Mouse (Mus musculus) E14TG2a.4 (cell line): ENCODE measurements around the gene Nudt8.
A peak's percentile ranks its signal among the peaks of the same experiment; 100 is the strongest.
"Not testable (repeated sequence)": the region's sequence is repeated elsewhere in the genome, so short reads cannot be mapped to it uniquely, and the experiment has no call there.

Source experiments
- H3K27me3 ChIP-seq: 2 replicates; pipeline ENCODE4 v1.6.1; 2014; ENCODE audit warnings: low read length, control low read depth; ENCODE audit not compliant: insufficient read depth
- H3K36me3 ChIP-seq: 2 replicates; pipeline ENCODE4 v1.6.1; 2014; ENCODE audit warnings: low read length, control low read depth; ENCODE audit not compliant: insufficient read depth
- H3K4me1 ChIP-seq: replicated peaks from 2 replicates; pipeline ENCODE4 v1.6.1; 2014; ENCODE audit warnings: low read depth, low read length, control low read depth
- H3K4me3 ChIP-seq: replicated peaks from 2 replicates; pipeline ENCODE4 v1.5.1; 2014; ENCODE audit warnings: mild to moderate bottlenecking, low read length
- H3K9me3 ChIP-seq: 2 replicates; pipeline ENCODE4 v1.6.1; 2014; ENCODE audit warnings: low read length, control low read depth
- CTCF ChIP-seq: conservative IDR thresholded peaks from 2 replicates; pipeline ENCODE4 v1.5.1; 2014; ENCODE audit warnings: low read length
- NANOG ChIP-seq: IDR thresholded peaks from 2 replicates; pipeline ENCODE4 v1.6.1; 2014; ENCODE audit warnings: borderline replicate concordance, low read length, mixed read lengths
- POU5F1 ChIP-seq: IDR thresholded peaks from 2 replicates; pipeline ENCODE4 v1.6.1; 2014; ENCODE audit warnings: low read length, borderline replicate concordance

Nudt8 gene

GRCm38 (mm10) chr19:4033742-4034141, 33.4 kb downstream of the Nudt8 start:
- Histone ChIP-seq H3K36me3 (peaks cover 14% of the 10 kb centered on the region), H3K27me3 (no peaks in the 10 kb centered on the region), H3K4me1 (peaks cover 33% of the 10 kb centered on the region), H3K4me3 (no peak overlapping the region), H3K9me3 (peaks cover 24% of the 10 kb centered on the region)
- no peak for TF ChIP-seq CTCF
- TF ChIP-seq POU5F1: no peak
- TF ChIP-seq NANOG: no peak

DNA sequence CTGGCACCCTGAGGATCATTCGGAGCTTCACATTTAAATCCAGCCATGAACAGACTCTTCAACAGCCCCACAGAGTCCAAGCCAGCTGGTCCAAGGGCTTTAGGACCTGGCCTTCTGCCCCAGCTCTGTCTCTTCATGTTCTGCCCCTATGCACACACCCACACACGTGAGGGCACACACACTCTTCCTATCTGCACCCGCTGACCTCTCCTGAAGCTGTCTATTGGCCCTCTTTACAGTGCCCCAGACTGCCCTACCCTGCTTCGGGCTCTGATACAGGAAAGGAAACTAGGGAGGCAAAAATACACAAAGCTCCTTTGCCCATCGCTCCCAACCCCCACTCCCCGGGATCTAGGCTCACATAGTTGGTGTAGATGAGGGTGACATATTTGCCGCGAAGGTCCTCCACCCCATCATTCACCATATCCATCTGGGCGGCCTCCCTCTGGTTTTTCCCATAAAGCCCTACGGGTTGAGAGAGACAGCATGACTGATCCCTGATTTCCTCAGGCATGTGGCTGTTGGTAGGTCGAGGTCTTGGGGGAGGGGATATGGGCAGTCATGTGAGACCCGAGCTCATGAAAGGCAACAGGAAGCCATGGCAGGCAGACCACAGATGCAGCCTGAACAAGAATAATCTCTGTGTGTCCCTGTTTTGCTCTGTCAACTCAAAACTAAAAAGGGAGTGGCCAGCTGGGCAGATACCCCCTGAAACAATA, 36.1 kb downstream of the Nudt8 start:
- no peaks in the 10 kb centered on the region for H3K27me3 ChIP-seq
- TF ChIP-seq NANOG (no peak), CTCF (no peak), POU5F1 (no peak)
- peaks cover 40% of the 10 kb centered on the region for H3K4me1 ChIP-seq
- H3K4me3 ChIP-seq: peak overlapping the region; percentile 55; the same call in 1 of the 2 replicates
- no peaks in the 10 kb centered on the region for H3K9me3 ChIP-seq
- H3K36me3 ChIP-seq: peaks cover 26% of the 10 kb centered on the region

DNA sequence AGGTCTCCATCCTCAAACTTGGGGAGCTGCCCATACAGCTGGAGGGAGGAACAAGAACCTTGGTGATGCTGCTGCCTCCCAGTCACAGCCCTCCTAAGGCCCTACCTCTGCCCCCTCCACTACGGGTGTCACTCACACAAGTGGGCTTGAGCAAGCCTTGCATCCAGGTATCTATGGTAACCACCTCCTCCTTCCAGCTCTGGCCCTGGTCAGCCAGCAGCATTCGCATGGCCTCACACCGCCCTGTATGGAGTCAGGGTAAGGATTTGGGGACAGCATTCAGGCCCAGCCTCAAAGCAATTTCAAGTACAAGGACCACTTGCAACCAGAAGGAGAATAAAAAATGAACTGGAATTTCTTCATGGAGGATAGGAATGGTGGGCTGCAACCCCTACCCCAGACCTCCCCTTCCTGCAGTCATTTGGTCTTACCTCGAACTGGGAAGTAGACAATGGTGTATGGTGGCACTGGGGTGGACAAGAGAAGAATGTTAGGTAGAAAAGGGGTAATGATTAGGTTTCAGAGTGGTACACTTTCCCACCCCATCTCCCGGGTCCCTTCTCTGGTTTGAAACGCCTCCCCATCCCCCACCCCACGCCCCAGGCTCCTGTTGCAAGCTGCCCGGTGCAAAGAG, 36.9 kb downstream of the Nudt8 start:
- H3K36me3 ChIP-seq: peaks cover 26% of the 10 kb centered on the region
- H3K4me1 ChIP-seq: peaks cover 47% of the 10 kb centered on the region
- H3K4me3 ChIP-seq: peak overlapping the region; percentile 79
- not testable (repeated sequence) for H3K27me3 ChIP-seq, H3K9me3 ChIP-seq

DNA sequence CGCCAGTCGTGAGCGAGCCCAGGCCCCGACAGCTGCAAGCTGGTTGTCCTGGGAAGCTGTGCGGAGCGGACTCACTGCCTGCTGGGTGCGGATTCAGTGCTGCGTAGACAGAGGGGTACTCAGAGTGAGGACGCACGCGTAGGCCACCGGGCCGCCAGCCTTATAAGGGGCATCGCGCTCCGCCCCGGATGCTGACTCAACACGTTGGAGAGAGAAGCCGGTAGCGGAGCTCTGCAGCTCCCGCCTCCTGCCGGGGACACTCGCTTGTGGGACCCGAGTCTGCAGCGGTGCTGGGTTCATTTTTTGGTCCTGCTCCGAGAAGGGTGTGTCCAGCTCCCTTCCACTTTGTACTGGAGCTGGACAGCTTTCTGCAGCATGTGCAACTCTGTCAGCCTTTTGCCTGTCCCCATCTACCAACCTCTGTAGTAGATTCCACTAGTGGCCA, 37.4 kb downstream of the Nudt8 start, which contains the start of gene Gstp1:
Gstp1 (minus strand) TSS at position 198 of the 445 bp plus-strand sequence.
- no peaks in the 10 kb centered on the region for H3K9me3 ChIP-seq
- H3K27me3 ChIP-seq: no peaks in the 10 kb centered on the region
- H3K4me3 ChIP-seq: peak within 1 kb of the TSS; percentile 79
- H3K36me3 ChIP-seq: peaks cover 26% of the 10 kb centered on the region
- no peak for TF ChIP-seq POU5F1
- TF ChIP-seq NANOG: no peak
- no peak for TF ChIP-seq CTCF
- H3K4me1 ChIP-seq: peaks cover 49% of the 10 kb centered on the region

DNA sequence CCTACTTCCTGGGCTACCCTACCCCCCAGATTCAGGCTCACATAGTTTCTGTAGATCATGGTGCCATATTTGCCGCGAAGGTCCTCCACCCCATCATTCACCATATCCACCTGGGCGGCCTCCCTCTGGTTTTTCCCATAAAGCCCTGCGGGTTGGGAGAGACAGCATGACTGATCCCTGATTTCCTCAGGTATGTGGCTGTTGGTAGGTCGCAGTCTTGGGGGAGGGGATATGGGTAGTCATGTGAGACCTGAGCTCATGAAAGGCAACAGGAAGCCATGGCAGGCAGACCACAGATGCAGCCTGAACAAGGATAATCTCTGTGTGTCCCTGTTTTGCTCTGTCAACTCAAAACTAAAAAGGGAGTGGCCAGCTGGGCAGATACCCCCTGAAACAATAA, 40.6 kb downstream of the Nudt8 start:
- Histone ChIP-seq H3K4me1 (peaks cover 61% of the 10 kb centered on the region), H3K36me3 (peaks cover 19% of the 10 kb centered on the region), H3K4me3 (peak overlapping the region; percentile 39; the same call in 1 of the 2 replicates), H3K9me3 (peaks cover 12% of the 10 kb centered on the region)
- H3K27me3 ChIP-seq: not testable (repeated sequence)

DNA sequence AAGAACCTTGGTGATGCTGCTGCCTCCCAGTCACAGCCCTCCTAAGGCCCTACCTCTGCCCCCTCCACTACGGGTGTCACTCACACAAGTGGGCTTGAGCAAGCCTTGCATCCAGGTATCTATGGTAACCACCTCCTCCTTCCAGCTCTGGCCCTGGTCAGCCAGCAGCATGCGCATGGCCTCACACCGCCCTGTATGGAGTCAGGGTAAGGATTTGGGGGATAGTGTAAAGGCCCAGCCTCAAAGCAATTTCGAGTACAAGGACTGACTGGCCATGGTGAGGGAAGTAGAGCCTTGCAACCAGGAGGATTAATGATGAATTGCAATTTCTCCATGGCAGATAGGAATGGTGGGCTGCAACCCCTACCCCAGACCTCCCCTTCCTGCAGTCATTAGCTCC, 41.1 kb downstream of the Nudt8 start:
- peaks cover 12% of the 10 kb centered on the region for H3K9me3 ChIP-seq
- peak overlapping the region; percentile 82 for H3K4me3 ChIP-seq
- H3K4me1 ChIP-seq: peaks cover 61% of the 10 kb centered on the region
- H3K27me3 ChIP-seq: not testable (repeated sequence)
- peaks cover 14% of the 10 kb centered on the region for H3K36me3 ChIP-seq

GRCm38 (mm10) chr19:4042124-4042523, 41.7 kb downstream of the Nudt8 start:
- no peak for TF ChIP-seq NANOG
- TF ChIP-seq CTCF: no peak
- no peak for TF ChIP-seq POU5F1
- Histone ChIP-seq H3K4me1 (peaks cover 63% of the 10 kb centered on the region), H3K36me3 (peaks cover 12% of the 10 kb centered on the region), H3K4me3 (peak overlapping the region; percentile 82), H3K9me3 (peaks cover 12% of the 10 kb centered on the region), H3K27me3 (no peaks in the 10 kb centered on the region)

- Histone ChIP-seq H3K4me3 (0 out of 2 replicates have a peak overlapping the region, but pooled peaks have one; percentile 3), H3K36me3 (peaks cover 12% of the 10 kb centered on the region), H3K4me1 (peaks cover 64% of the 10 kb centered on the region), H3K9me3 (peaks cover 12% of the 10 kb centered on the region)
- not testable (repeated sequence) for H3K27me3 ChIP-seq
Measured at GRCm38 (mm10) chr19:4044109-4044508, 43.7 kb downstream of the Nudt8 start.

GRCm38 (mm10) chr19:4045966-4046865, 45.8 kb downstream of the Nudt8 start, which contains the start of gene Gstp2:
Gstp2 (minus strand) TSS chr19:4046023.
- H3K9me3 ChIP-seq: peaks cover 15% of the 10 kb centered on the region
- TF ChIP-seq CTCF: no peak
- no peak for TF ChIP-seq NANOG
- no peak for TF ChIP-seq POU5F1
- H3K27me3 ChIP-seq: no peaks in the 10 kb centered on the region
- no peaks in the 10 kb centered on the region for H3K36me3 ChIP-seq
- H3K4me1 ChIP-seq: peaks cover 60% of the 10 kb centered on the region
- peak within 1 kb of the TSS; percentile 70 for H3K4me3 ChIP-seq
